In genomic region chr17:81045525-81046150, GRCm38 (mm10) we compare ENCODE assay signal across 10 mouse cellular contexts. TPM values are rescaled to one million over a fixed set of nuclear protein-coding genes. Genes with fewer than 3 reads are reported as not detected.
DNase-seq lines count a peak whose midpoint lies in the region; ATAC-seq lines count a peak whose summit lies in the region.
"Had no signal": no experiment of that assay in that cellular context is flagged by ENCODE, and none has a peak within 500 bp of the region (broad histone marks: within the 10 kb centered on the region; RNA-seq: fewer than 3 reads in every experiment).

No protein-coding gene starts in this region.

- no peaks in the 10 kb centered on the region for H3K9me3 ChIP-seq in liver, embryonic 11.5 days (ENCODE audit: control insufficient read depth, low read length)
- H3K9me3 ChIP-seq: heart, embryonic 15.5 days; megakaryocyte, embryonic 14.5 days had no signal

- H3K36me3 ChIP-seq in liver, embryonic 11.5 days (ENCODE audit: control insufficient read depth, insufficient read depth, low read length): 0 out of 2 replicates have a peak, but pooled peaks cover 5% of the 10 kb centered on the region

- no peak for ATAC-seq in liver, embryonic 11.5 days (replicated peaks; ENCODE audit: low FRiP score)

- no peak overlapping the region for H3K4me3 ChIP-seq in liver, embryonic 11.5 days (ENCODE audit: low read depth, low read length)
- H3K4me3 ChIP-seq: heart, embryonic 15.5 days; megakaryocyte, embryonic 14.5 days had no signal

- H3K4me1 ChIP-seq in liver, embryonic 11.5 days (replicated peaks; ENCODE audit: control insufficient read depth, insufficient read depth, low read length): peaks cover 4% of the 10 kb centered on the region

- H3K27ac ChIP-seq in liver, embryonic 11.5 days (ENCODE audit: low read depth, low read length): no peak overlapping the region
- H3K27ac ChIP-seq: heart, embryonic 15.5 days had no signal

- H3K4me2 ChIP-seq in liver, embryonic 11.5 days: no peak overlapping the region
- H3K4me2 ChIP-seq: heart, embryonic 15.5 days had no signal

- WGBS in liver, embryonic 11.5 days: 87% methylated on average over 9 of the region's 9 CpGs

- H3K27me3 ChIP-seq in liver, embryonic 11.5 days (replicated peaks; ENCODE audit: control insufficient read depth, insufficient read depth, low read length): no peaks in the 10 kb centered on the region
- H3K27me3 ChIP-seq: heart, embryonic 15.5 days; megakaryocyte, embryonic 14.5 days had no signal

- H3K9ac ChIP-seq in liver, embryonic 11.5 days (ENCODE audit: low read depth, low read length): no peak overlapping the region
- H3K9ac ChIP-seq: heart, embryonic 15.5 days had no signal

- DNase-seq in cerebellum, adult 9-10 months: peak; percentile 24
- DNase-seq in cerebellum, postnatal 36 days: no peak
- DNase-seq in liver: peak; percentile 57
- DNase-seq in liver, embryonic 11.5 days (ENCODE audit: low spot score): no peak
- peak; percentile 40 for DNase-seq in adrenal gland, postnatal 25 days
- peak; percentile 20 to 72 for DNase-seq in kidney, postnatal 36 days
- peak; percentile 14 to 37 for DNase-seq in natural killer cell, adult 2 months (ENCODE audit: low spot score in 2 of 2)
- no peak for DNase-seq in urinary bladder, adult 2 months (ENCODE audit: low spot score)

RNA-seq across cellular contexts. Expression of gene Thumpd2, which starts 19.2 kb away (rescaled TPM):
- 15.8 and 16.8 TPM in 2 replicates for polyA plus RNA-seq in liver, embryonic 11.5 days (2014; fragmentation: Nextera tagmentation; extraction: Ambion mirVana)
- 7.9 and 11.2 TPM in 2 replicates for total RNA-seq in adrenal gland, postnatal 25 days (2021)
- polyA plus RNA-seq in urinary bladder, adult 2 months (2012; rRNA removed): 4.6 and 5.0 TPM in 2 replicates

Comparison
In these comparisons a context has a peak if more than half of its experiments do, and no peak if none do; other contexts are left out.
1. DNase-seq: peak in cerebellum, adult 9-10 months (single experiment), liver (single experiment), adrenal gland, postnatal 25 days (single experiment), kidney, postnatal 36 days (2 of 2) and natural killer cell, adult 2 months (2 of 2); none in cerebellum, postnatal 36 days (0 of 2), liver, embryonic 11.5 days (single experiment) and urinary bladder, adult 2 months (single experiment).